Mouse (Mus musculus) limb, embryonic 14.5 days (tissue): Measurements from ENCODE around the gene Vps33a. TPM values are rescaled to one million over a fixed set of nuclear protein-coding genes. Genes with fewer than 3 reads are reported as not detected.
A peak's percentile ranks its signal among the peaks of the same experiment; 100 is the strongest.

Source experiments
- ATAC-seq: fragments of 200-750 bp; cut with Nextera tagmentation; 2 replicates; pipeline ENCODE4 v1.8.0; 2017; ENCODE audit warnings: low read depth, moderate number of reproducible peaks, moderate TSS enrichment; ENCODE audit not compliant: low FRiP score
- DNase-seq: peaks from one replicate; pipeline ENCODE4 v3.0.0-alpha.2; 2015; ENCODE audit warnings: low spot score
- H3K27ac ChIP-seq: fragments of 300-500 bp; sonication (generic); replicated peaks from 2 replicates; pipeline ENCODE4 v1.5.1; 2014; ENCODE audit warnings: low read depth, mild to moderate bottlenecking, low read length, moderate library complexity, mixed read lengths
- H3K27me3 ChIP-seq: fragments of 300-500 bp; sonication (generic); 2 replicates; pipeline ENCODE4 v1.6.1; 2014; ENCODE audit warnings: low read length, mixed read lengths; ENCODE audit not compliant: control insufficient read depth, insufficient read depth
- H3K36me3 ChIP-seq: fragments of 300-500 bp; sonication (generic); 2 replicates; pipeline ENCODE4 v1.6.1; 2014; ENCODE audit warnings: mild to moderate bottlenecking, low read length, moderate library complexity, mixed read lengths; ENCODE audit not compliant: control insufficient read depth, insufficient read depth
- H3K4me1 ChIP-seq: fragments of 300-500 bp; sonication (generic); 2 replicates; pipeline ENCODE4 v1.6.1; 2014; ENCODE audit warnings: antibody characterized with exemption, low read length, mixed read lengths; ENCODE audit not compliant: control insufficient read depth, insufficient read depth
- H3K4me2 ChIP-seq: fragments of 300-500 bp; sonication (generic); replicated peaks from 2 replicates; pipeline ENCODE4 v1.6.1; 2014; ENCODE audit warnings: low read depth, mild to moderate bottlenecking, low read length, moderate library complexity; ENCODE audit not compliant: severe bottlenecking
- H3K4me3 ChIP-seq: fragments of 300-500 bp; sonication (generic); replicated peaks from 2 replicates; pipeline ENCODE4 v1.5.1; 2014; ENCODE audit warnings: low read length
- H3K9ac ChIP-seq: fragments of 300-500 bp; sonication (generic); 2 replicates; pipeline ENCODE4 v1.6.1; 2014; ENCODE audit warnings: mild to moderate bottlenecking, low read depth, low read length, moderate library complexity; ENCODE audit not compliant: severe bottlenecking
- H3K9me3 ChIP-seq: fragments of 300-500 bp; sonication (generic); 2 replicates; pipeline ENCODE4 v1.6.1; 2016; ENCODE audit warnings: low read length; ENCODE audit not compliant: control insufficient read depth
- POLR2A ChIP-seq: fragments of 200-500 bp; IDR thresholded peaks from 2 replicates; pipeline ENCODE4 v1.8.0; 2012; ENCODE audit warnings: inconsistent platforms, mild to moderate bottlenecking, moderate library complexity, borderline replicate concordance; ENCODE audit not compliant: insufficient read depth, insufficient read length; ENCODE audit errors: extremely low read depth
- WGBS: fragments of 180-500 bp; shearing (Covaris S2); extraction: QIAGEN DNeasy Blood & Tissue Kit; methylation state at CpG from one replicate; pipeline ENCODE4 v1.1.7; 2014; 5-methylcytosine and 5-hydroxymethylcytosine counted together
- polyA plus RNA-seq, 2 experiments: library from polyadenylated mRNA; depleted of rRNA in 1 of 2; stranded (reverse) in 1 of 2; unstranded in 1 of 2; fragments of >200 nt; fragmentation: Nextera tagmentation in 1 of 2; extraction: Ambion mirVana in 1 of 2; gene quantifications; 2 replicates each; pipeline versions ENCODE4 v1.2.1 to v1.2.3; 2012 to 2014

Vps33a gene
- polyA plus RNA-seq, 2 experiments, result 22.3 to 31.0 TPM

- Histone ChIP-seq H3K27me3 (0 out of 2 replicates have a peak, but pooled peaks cover 9% of the 10 kb centered on the region), H3K9me3 (no peaks in the 10 kb centered on the region), H3K36me3 (peaks cover 15% of the 10 kb centered on the region), H3K9ac (peak overlapping the region; percentile 57), H3K27ac (no peak overlapping the region), H3K4me1 (peaks cover 2% of the 10 kb centered on the region; the same call in 1 of the 2 replicates), H3K4me2 (peak overlapping the region; percentile 89), H3K4me3 (peak overlapping the region; percentile 59)
- DNase-seq (peak; percentile 91), ATAC-seq (peak; percentile 94)
- TF ChIP-seq POLR2A, result no peak
- under 1% methylated on average over 55 of the region's 59 CpGs for WGBS
Observed at GRCm38 (mm10) chr5:123507936-123508723, 64.7 kb downstream of the Vps33a start.

- ATAC-seq, result no peak
- no peak overlapping the region for H3K27ac ChIP-seq
- no peak overlapping the region for H3K4me2 ChIP-seq
- no peak for DNase-seq
- TF ChIP-seq POLR2A, result no peak
- H3K36me3 ChIP-seq, result no peaks in the 10 kb centered on the region
- WGBS, result 85% methylated on average over 4 of the region's 4 CpGs
- H3K9me3 ChIP-seq, result no peaks in the 10 kb centered on the region
- no peak overlapping the region for H3K9ac ChIP-seq
- H3K4me3 ChIP-seq, result no peak overlapping the region
- H3K27me3 ChIP-seq, result no peaks in the 10 kb centered on the region
- H3K4me1 ChIP-seq, result 0 out of 2 replicates have a peak, but pooled peaks cover 3% of the 10 kb centered on the region
Observed at GRCm38 (mm10) chr5:123501973-123502372, 70.9 kb downstream of the Vps33a start.

GRCm38 (mm10) chr5:123499717-123500116 lies 73.1 kb downstream of the Vps33a start:
- no peak for DNase-seq
- 0 out of 2 replicates have a peak, but pooled peaks cover 3% of the 10 kb centered on the region for H3K4me1 ChIP-seq
- no peak for ATAC-seq
- no peaks in the 10 kb centered on the region for H3K9me3 ChIP-seq
- H3K27me3 ChIP-seq, result no peaks in the 10 kb centered on the region
- H3K36me3 ChIP-seq, result no peaks in the 10 kb centered on the region
- no peak overlapping the region for H3K4me2 ChIP-seq
- no peak overlapping the region for H3K4me3 ChIP-seq
- no peak overlapping the region for H3K9ac ChIP-seq
- no peak for TF ChIP-seq POLR2A
- WGBS, result 35% methylated on average over 4 of the region's 4 CpGs
- no peak overlapping the region for H3K27ac ChIP-seq

DNA sequence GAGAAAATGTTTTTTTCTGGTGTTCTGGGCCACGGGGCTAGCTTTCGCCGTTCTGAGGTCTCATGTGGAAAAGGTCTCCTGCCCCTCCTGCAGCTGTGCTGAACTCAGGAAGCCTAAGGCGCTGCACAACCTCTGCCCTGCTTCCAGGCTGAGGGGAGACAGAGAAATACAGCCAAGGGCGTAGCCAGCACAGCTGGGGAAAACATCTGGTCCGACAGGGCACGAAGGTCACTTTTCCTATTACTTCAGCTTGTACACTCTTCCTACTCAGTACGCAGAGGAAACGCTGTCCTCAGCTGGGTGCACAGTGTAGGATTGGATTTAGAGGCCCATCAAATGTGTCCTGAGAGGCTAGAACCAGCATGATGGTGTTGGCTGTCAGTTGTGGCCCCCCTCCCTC lies 82.9 kb downstream of the Vps33a start:
- Histone ChIP-seq H3K27me3 (no peaks in the 10 kb centered on the region), H3K36me3 (no peaks in the 10 kb centered on the region), H3K4me1 (no peaks in the 10 kb centered on the region; the same call in 1 of the 2 replicates), H3K4me3 (no peak overlapping the region), H3K4me2 (no peak overlapping the region), H3K9me3 (no peaks in the 10 kb centered on the region), H3K27ac (no peak overlapping the region), H3K9ac (no peak overlapping the region)
- ATAC-seq (no peak), DNase-seq (no peak)
- WGBS, result 34% methylated on average over 9 of the region's 9 CpGs
- no peak for TF ChIP-seq POLR2A

GRCm38 (mm10) chr5:123489112-123489785 lies 83.6 kb downstream of the Vps33a start, which contains the start of the genes Lrrc43 and Il31:
TSS of gene Lrrc43 (plus strand) at chr5:123489305.
TSS of gene Il31 (minus strand) at chr5:123489489.
- ATAC-seq (no peak), DNase-seq (no peak)
- no peak for TF ChIP-seq POLR2A
- Histone ChIP-seq H3K36me3 (no peaks in the 10 kb centered on the region), H3K4me2 (peak within 1 kb of the TSS; percentile 28; the same call in 1 of the 2 replicates), H3K4me1 (no peaks in the 10 kb centered on the region; the same call in 1 of the 2 replicates), H3K4me3 (no peak within 1 kb of the TSS), H3K27ac (no peak within 1 kb of the TSS), H3K9me3 (no peaks in the 10 kb centered on the region), H3K9ac (peak within 1 kb of the TSS; percentile 36; the same call in 1 of the 2 replicates), H3K27me3 (no peaks in the 10 kb centered on the region)
- 11% methylated on average over 25 of the region's 25 CpGs for WGBS
